Mouse (Mus musculus) MEL (cell line): ENCODE measurements around the gene Abce1. TPM values are rescaled to one million over a fixed set of nuclear protein-coding genes. Genes with fewer than 3 reads are reported as not detected.
A peak's percentile ranks its signal among the peaks of the same experiment; 100 is the strongest.

ENCODE experiments used
- DNase-seq: peaks from one replicate; pipeline ENCODE4 v3.0.0; 2011; ENCODE audit warnings: low read depth, low spot score
- H3K27ac ChIP-seq: 2 replicates; pipeline ENCODE4 v1.5.1; 2012; ENCODE audit warnings: low read depth, mild to moderate bottlenecking, control low read depth, low read length, moderate library complexity; ENCODE audit not compliant: control insufficient read depth
- H3K27me3 ChIP-seq, 2 experiments: fragments of 150-350 bp in 1 of 2; sonication (generic) in 1 of 2; 2 replicates each; pipeline ENCODE4 v1.6.1; 2012; ENCODE audit warnings: low read length in 2 of 2, mild to moderate bottlenecking in 2 of 2, improper control_type of control experiment in 1 of 2, moderate library complexity in 1 of 2; ENCODE audit not compliant: insufficient read depth in 2 of 2, control insufficient read depth in 1 of 2
- H3K36me3 ChIP-seq, 2 experiments: 2 replicates each; pipeline ENCODE4 v1.6.1; 2012 to 2014; ENCODE audit warnings: low read length in 2 of 2, improper control_type of control experiment in 1 of 2, inconsistent platforms in 1 of 2, mild to moderate bottlenecking in 1 of 2; ENCODE audit not compliant: insufficient read depth in 2 of 2, control insufficient read depth in 1 of 2
- H3K4me1 ChIP-seq, 2 experiments: fragments of 150-350 bp in 1 of 2; sonication (generic) in 1 of 2; 2 replicates each; pipeline ENCODE4 v1.6.1; 2012; ENCODE audit warnings: low read length in 2 of 2, improper control_type of control experiment in 1 of 2, mild to moderate bottlenecking in 1 of 2; ENCODE audit not compliant: insufficient read depth in 2 of 2, control insufficient read depth in 1 of 2
- H3K4me3 ChIP-seq, 2 experiments: fragments of 150-350 bp in 1 of 2; sonication (generic) in 1 of 2; 2 replicates each; pipeline ENCODE4 v1.5.1; 2012; ENCODE audit warnings: low read depth in 2 of 2, low read length in 2 of 2, mild to moderate bottlenecking in 2 of 2, moderate library complexity in 2 of 2, control low read depth in 1 of 2, improper control_type of control experiment in 1 of 2; ENCODE audit not compliant: control insufficient read depth in 1 of 2, insufficient read depth in 1 of 2
- H3K79me2 ChIP-seq: 2 replicates; pipeline ENCODE4 v1.6.1; 2012; ENCODE audit warnings: mild to moderate bottlenecking, low read length, moderate library complexity; ENCODE audit not compliant: control insufficient read depth, poor library complexity, insufficient read depth
- H3K9ac ChIP-seq: 2 replicates; pipeline ENCODE4 v1.6.1; 2012; ENCODE audit warnings: low read depth, mild to moderate bottlenecking, control low read depth, low read length, moderate library complexity; ENCODE audit not compliant: control insufficient read depth, poor library complexity, severe bottlenecking
- H3K9me3 ChIP-seq: fragments of 150-350 bp; sonication (generic); replicated peaks from 2 replicates; pipeline ENCODE4 v1.6.1; 2012; ENCODE audit warnings: mild to moderate bottlenecking, low read length, improper control_type of control experiment, moderate library complexity; ENCODE audit not compliant: insufficient read depth
- BHLHE40 ChIP-seq: IDR thresholded peaks from 2 replicates; pipeline ENCODE4 v1.6.1; 2012; ENCODE audit warnings: low read depth, mild to moderate bottlenecking, inconsistent platforms, low read length, improper control_type of control experiment, borderline replicate concordance
- CHD1 ChIP-seq: IDR thresholded peaks from 2 replicates; pipeline ENCODE4 v1.6.1; 2012; ENCODE audit warnings: low read depth, mild to moderate bottlenecking, inconsistent platforms, low read length, improper control_type of control experiment
- CHD2 ChIP-seq: IDR thresholded peaks from 2 replicates; pipeline ENCODE4 v1.6.1; 2011; ENCODE audit warnings: low read length, improper control_type of control experiment
- CTCF ChIP-seq, 3 experiments: IDR thresholded peaks in 2 of 3; conservative IDR thresholded peaks in 1 of 3; 2 replicates each; pipeline ENCODE4 v1.5.1; 2011 to 2012; ENCODE audit warnings: low read length in 3 of 3, low read depth in 2 of 3, mild to moderate bottlenecking in 2 of 3, improper control_type of control experiment in 1 of 3, inconsistent platforms in 1 of 3, mixed read lengths in 1 of 3, moderate library complexity in 1 of 3; ENCODE audit not compliant: control insufficient read depth in 1 of 3, insufficient read depth in 1 of 3, poor library complexity in 1 of 3, severe bottlenecking in 1 of 3
- ELF1 ChIP-seq: IDR thresholded peaks from 2 replicates; pipeline ENCODE4 v1.6.1; 2014; ENCODE audit warnings: low read depth, mild to moderate bottlenecking, inconsistent platforms, low read length, improper control_type of control experiment, moderate library complexity
- EP300 ChIP-seq, 2 experiments: IDR thresholded peaks; 2 replicates each; pipeline ENCODE4 v1.6.1; 2011; ENCODE audit warnings: improper control_type of control experiment in 2 of 2, low read length in 2 of 2, low read depth in 1 of 2, mild to moderate bottlenecking in 1 of 2
- ETS1 ChIP-seq: IDR thresholded peaks from 2 replicates; pipeline ENCODE4 v1.6.1; 2012; ENCODE audit warnings: low read depth, mild to moderate bottlenecking, inconsistent platforms, low read length, improper control_type of control experiment, moderate library complexity
- GABPA ChIP-seq: IDR thresholded peaks from 2 replicates; pipeline ENCODE4 v1.6.1; 2012; ENCODE audit warnings: low read depth, mild to moderate bottlenecking, inconsistent platforms, low read length, improper control_type of control experiment, moderate library complexity
- GATA1 ChIP-seq: IDR thresholded peaks from 2 replicates; pipeline ENCODE4 v1.6.1; 2011; ENCODE audit warnings: low read depth, low read length, improper control_type of control experiment
- HCFC1 ChIP-seq: IDR thresholded peaks from 2 replicates; pipeline ENCODE4 v1.6.1; 2012; ENCODE audit warnings: low read depth, mild to moderate bottlenecking, inconsistent platforms, low read length, improper control_type of control experiment, moderate library complexity
- KAT2A ChIP-seq: conservative IDR thresholded peaks from 2 replicates; pipeline ENCODE4 v1.6.1; 2012; ENCODE audit warnings: low read depth, low read length, improper control_type of control experiment, inconsistent platforms
- MAFK ChIP-seq: IDR thresholded peaks from 2 replicates; pipeline ENCODE4 v1.6.1; 2011; ENCODE audit warnings: low read depth, mild to moderate bottlenecking, low read length, improper control_type of control experiment, borderline replicate concordance
- MAX ChIP-seq: IDR thresholded peaks from 2 replicates; pipeline ENCODE4 v1.6.1; 2011; ENCODE audit warnings: low read length, improper control_type of control experiment
- MAZ ChIP-seq: IDR thresholded peaks from 2 replicates; pipeline ENCODE4 v1.6.1; 2012; ENCODE audit warnings: low read depth, mild to moderate bottlenecking, inconsistent platforms, low read length, improper control_type of control experiment
- MEF2A ChIP-seq: IDR thresholded peaks from 2 replicates; pipeline ENCODE4 v1.6.1; 2014; ENCODE audit warnings: low read depth, mild to moderate bottlenecking, inconsistent platforms, low read length, improper control_type of control experiment; ENCODE audit not compliant: poor library complexity, insufficient replicate concordance, severe bottlenecking; ENCODE audit errors: extremely low read depth
- MYB ChIP-seq: IDR thresholded peaks from 2 replicates; pipeline ENCODE4 v1.6.1; 2011; ENCODE audit warnings: mild to moderate bottlenecking, low read depth, low read length, improper control_type of control experiment
- MYC ChIP-seq: IDR thresholded peaks from 2 replicates; pipeline ENCODE4 v1.6.1; 2011; ENCODE audit warnings: low read depth, mild to moderate bottlenecking, low read length, improper control_type of control experiment, moderate library complexity
- NELFE ChIP-seq: IDR thresholded peaks from 2 replicates; pipeline ENCODE4 v1.6.1; 2011; ENCODE audit warnings: low read depth, low read length, improper control_type of control experiment
- POLR2A ChIP-seq, 2 experiments: IDR thresholded peaks; 2 replicates each; pipeline ENCODE4 v1.6.1; 2011 to 2012; ENCODE audit warnings: low read length in 2 of 2, mild to moderate bottlenecking in 2 of 2, control low read depth in 1 of 2, improper control_type of control experiment in 1 of 2, low read depth in 1 of 2, moderate library complexity in 1 of 2; ENCODE audit not compliant: control insufficient read depth in 1 of 2, insufficient read depth in 1 of 2, poor library complexity in 1 of 2
- POLR2AphosphoS2 ChIP-seq: IDR thresholded peaks from 2 replicates; pipeline ENCODE4 v1.6.1; 2011; ENCODE audit warnings: low read length, improper control_type of control experiment
- POLR2AphosphoS5 ChIP-seq: IDR thresholded peaks from 2 replicates; pipeline ENCODE4 v1.6.1; 2012; ENCODE audit warnings: low read depth, borderline replicate concordance, mild to moderate bottlenecking, inconsistent platforms, low read length, moderate library complexity, mixed read lengths
- RAD21 ChIP-seq: IDR thresholded peaks from 2 replicates; pipeline ENCODE4 v1.6.1; 2011; ENCODE audit warnings: mild to moderate bottlenecking, low read depth, low read length, improper control_type of control experiment
- RCOR1 ChIP-seq: IDR thresholded peaks from 2 replicates; pipeline ENCODE4 v1.6.1; 2012; ENCODE audit warnings: low read depth, mild to moderate bottlenecking, inconsistent platforms, low read length, improper control_type of control experiment
- SIN3A ChIP-seq: IDR thresholded peaks from 2 replicates; pipeline ENCODE4 v1.6.1; 2012; ENCODE audit warnings: low read length, improper control_type of control experiment, inconsistent platforms
- TAL1 ChIP-seq: IDR thresholded peaks from 2 replicates; pipeline ENCODE4 v1.6.1; 2012; ENCODE audit warnings: mild to moderate bottlenecking, inconsistent platforms, low read length, moderate library complexity, mixed read lengths
- TBP ChIP-seq: IDR thresholded peaks from 2 replicates; pipeline ENCODE4 v1.8.0; 2011; ENCODE audit warnings: low read depth, low read length, improper control_type of control experiment
- TCF12 ChIP-seq: IDR thresholded peaks from 2 replicates; pipeline ENCODE4 v1.6.1; 2014; ENCODE audit warnings: low read depth, mild to moderate bottlenecking, inconsistent platforms, low read length, improper control_type of control experiment, moderate library complexity
- UBTF ChIP-seq: IDR thresholded peaks from 2 replicates; pipeline ENCODE4 v1.6.1; 2012; ENCODE audit warnings: low read depth, mild to moderate bottlenecking, inconsistent platforms, low read length, improper control_type of control experiment, moderate library complexity, borderline replicate concordance; ENCODE audit not compliant: insufficient read depth
- USF1 ChIP-seq: IDR thresholded peaks from 2 replicates; pipeline ENCODE4 v1.6.1; 2014; ENCODE audit warnings: low read depth, mild to moderate bottlenecking, inconsistent platforms, low read length, improper control_type of control experiment, moderate library complexity
- USF2 ChIP-seq, 2 experiments: IDR thresholded peaks; 2 replicates each; pipeline ENCODE4 v1.6.1; 2011 to 2012; ENCODE audit warnings: improper control_type of control experiment in 2 of 2, low read length in 2 of 2, borderline replicate concordance in 1 of 2, inconsistent platforms in 1 of 2, low read depth in 1 of 2, mild to moderate bottlenecking in 1 of 2; ENCODE audit not compliant: insufficient read depth in 1 of 2
- ZC3H11A ChIP-seq: IDR thresholded peaks from 2 replicates; pipeline ENCODE4 v1.6.1; 2012; ENCODE audit warnings: low read depth, mild to moderate bottlenecking, inconsistent platforms, low read length, improper control_type of control experiment
- ZKSCAN1 ChIP-seq: IDR thresholded peaks from 2 replicates; pipeline ENCODE4 v1.6.1; 2012; ENCODE audit warnings: low read depth, mild to moderate bottlenecking, inconsistent platforms, low read length, improper control_type of control experiment, moderate library complexity
- ZMIZ1 ChIP-seq: IDR thresholded peaks from 2 replicates; pipeline ENCODE4 v1.6.1; 2012; ENCODE audit warnings: low read depth, mild to moderate bottlenecking, inconsistent platforms, low read length, improper control_type of control experiment, moderate library complexity
- ZNF384 ChIP-seq: IDR thresholded peaks from 2 replicates; pipeline ENCODE4 v1.6.1; 2012; ENCODE audit warnings: low read depth, mild to moderate bottlenecking, inconsistent platforms, low read length, improper control_type of control experiment
- polyA plus RNA-seq, 2 experiments: library from polyadenylated mRNA; stranded (reverse) in 1 of 2; unstranded in 1 of 2; fragments of >175 nt in 1 of 2; fragments of >200 nt in 1 of 2; gene quantifications; 2 replicates each; pipeline versions ENCODE4 v1.2.1 to v1.2.4; 2012; ENCODE audit warnings: low replicate concordance in 2 of 2, low read depth in 1 of 2; ENCODE audit not compliant: insufficient read length in 2 of 2, insufficient read depth in 1 of 2, missing spikeins in 1 of 2
- total RNA-seq: library from RNA; depleted of rRNA; stranded (reverse); fragments of 300-350 nt; gene quantifications from 2 replicates; pipeline ENCODE4 v1.2.3, GENCODE M21; 2012; rRNA removed

The Abce1 gene
- total RNA-seq: 174 and 180 TPM in 2 replicates
- 100 to 1,000 TPM; 141 to 293 TPM for polyA plus RNA-seq

GRCm38 (mm10) chr8:79711064-79711961, at the start of gene Abce1, which contains the start of gene Anapc10:
Gene Abce1 (minus strand): TSS chr8:79711740.
Gene Anapc10 (plus strand): TSS chr8:79711820.
- H3K79me2 ChIP-seq: peaks cover 35% of the 10 kb centered on the region
- peak within 1 kb of the TSS; percentile 94 to 98 for H3K4me3 ChIP-seq
- no peaks in the 10 kb centered on the region for H3K27me3 ChIP-seq
- DNase-seq: peak; percentile 99
- H3K36me3 ChIP-seq: peaks cover 12 to 16% of the 10 kb centered on the region in 2 experiments
- no peaks in the 10 kb centered on the region for H3K9me3 ChIP-seq
- peak within 1 kb of the TSS; percentile 81 for H3K27ac ChIP-seq
- peak within 1 kb of the TSS; percentile 98 for H3K9ac ChIP-seq
- H3K4me1 ChIP-seq: peaks cover 6% of the 10 kb centered on the region in 2 experiments
- TF ChIP-seq BHLHE40: no peak
- peak; percentile 36; the same call in 1 of the 2 replicates for TF ChIP-seq ETS1
- peak; percentile 10; the same call in 1 of the 2 replicates for TF ChIP-seq ZC3H11A
- TF ChIP-seq KAT2A: peak; percentile 83
- TF ChIP-seq CTCF (IDR thresholded peaks at IDR 0.05 in 2 of 3, conservative IDR thresholded peaks at IDR 0.05 in 1 of 3; ENCODE audit: control insufficient read depth in 1 of 3, insufficient read depth in 1 of 3, low read depth in 2 of 3, low read length in 3 of 3, poor library complexity in 1 of 3, severe bottlenecking in 1 of 3): no peak
- peak; percentile 75 to 91 for TF ChIP-seq POLR2A (IDR thresholded peaks at IDR 0.05; ENCODE audit: control insufficient read depth in 1 of 2, insufficient read depth in 1 of 2, low read depth in 1 of 2, low read length in 2 of 2, poor library complexity in 1 of 2)
- TF ChIP-seq POLR2AphosphoS5: peak; percentile 82; the same call in 1 of the 2 replicates
- TF ChIP-seq MAZ: peak; percentile 51; the same call in 1 of the 2 replicates
- no peak for TF ChIP-seq TAL1
- peak; percentile 86 for TF ChIP-seq NELFE
- no peak for TF ChIP-seq CHD1
- no peak for TF ChIP-seq MAFK
- peak; percentile 97 for TF ChIP-seq SIN3A
- TF ChIP-seq ELF1: peak; percentile 85
- peak; percentile 16; the same call in 1 of the 2 replicates for TF ChIP-seq GABPA
- TF ChIP-seq HCFC1: peak; percentile 96
- peak; percentile 93 for TF ChIP-seq MAX
- TF ChIP-seq USF1: peak; percentile 42; the same call in 1 of the 2 replicates
- peak; percentile 60; the same call in 1 of the 2 replicates for TF ChIP-seq POLR2AphosphoS2
- TF ChIP-seq TBP: peak; percentile 88
- TF ChIP-seq GATA1: no peak
- TF ChIP-seq USF2 (IDR thresholded peaks at IDR 0.05; ENCODE audit: borderline replicate concordance in 1 of 2, insufficient read depth in 1 of 2, low read depth in 1 of 2, low read length in 2 of 2): no peak
- no peak for TF ChIP-seq CHD2
- no peak for TF ChIP-seq ZNF384
- no peak for TF ChIP-seq ZKSCAN1
- peak; percentile 11; the same call in 1 of the 2 replicates for TF ChIP-seq RCOR1
- TF ChIP-seq MYB: no peak
- peak; percentile 69 for TF ChIP-seq TCF12
- TF ChIP-seq UBTF: no peak
- TF ChIP-seq ZMIZ1: peak; percentile 53; the same call in 1 of the 2 replicates
- peak; percentile 98 for TF ChIP-seq MYC
- no peak for TF ChIP-seq EP300 (IDR thresholded peaks at IDR 0.05; ENCODE audit: low read depth in 1 of 2, low read length in 2 of 2)
- TF ChIP-seq MEF2A: 0 out of 2 replicates have a peak, but pooled peaks have one; percentile 30
- TF ChIP-seq RAD21: no peak
